Mouse (Mus musculus): Measurements from ENCODE around the gene Tcf19. TPM values are rescaled to one million over a fixed set of nuclear protein-coding genes. Genes with fewer than 3 reads are reported as not detected.

Gene Tcf19
- polyA plus RNA-seq, 1 experiment from 2014 or later: 15.5 TPM

DNA sequence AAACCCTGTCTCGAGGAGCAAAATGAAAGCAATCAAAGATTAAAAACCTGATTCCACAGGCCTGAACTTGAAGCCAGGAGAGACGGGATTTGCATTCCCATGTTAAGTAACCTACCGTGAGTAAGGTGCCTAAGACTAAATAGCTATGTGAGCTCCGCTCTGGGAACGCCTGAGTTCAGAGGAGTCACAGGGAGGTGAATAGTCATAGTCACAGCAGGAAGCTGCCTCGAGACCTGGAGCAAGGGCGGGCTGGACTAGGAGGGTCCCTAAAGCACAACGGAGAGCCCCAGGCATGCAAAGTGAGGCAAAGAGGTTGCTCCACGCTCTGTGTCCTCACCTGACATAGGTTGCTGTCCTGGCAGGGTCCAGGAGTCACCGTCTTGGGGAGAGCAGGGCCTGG lies 22.9 kb upstream of the Tcf19 start:
- ATAC-seq (ENCODE audit: low FRiP score, low TSS enrichment) (no peak), DNase-seq (no peak)
- Histone ChIP-seq H3K36me3 (ENCODE audit: control insufficient read depth, insufficient read depth, low read length) (no peaks in the 10 kb centered on the region), H3K4me3 (replicated peaks; ENCODE audit: low read depth, low read length) (no peak overlapping the region), H3K9me3 (ENCODE audit: control insufficient read depth, low read length) (no peaks in the 10 kb centered on the region), H3K4me2 (ENCODE audit: low read length) (no peak overlapping the region), H3K27ac (replicated peaks; ENCODE audit: low read depth, low read length) (no peak overlapping the region), H3K4me1 (ENCODE audit: control insufficient read depth, insufficient read depth, low read length) (0 out of 2 replicates have a peak, but pooled peaks cover 6% of the 10 kb centered on the region), H3K9ac (replicated peaks; ENCODE audit: low read length) (no peak overlapping the region), H3K27me3 (ENCODE audit: control insufficient read depth, insufficient read depth, low read length) (no peaks in the 10 kb centered on the region)
- WGBS: 54% methylated on average over 10 of the region's 10 CpGs

DNA sequence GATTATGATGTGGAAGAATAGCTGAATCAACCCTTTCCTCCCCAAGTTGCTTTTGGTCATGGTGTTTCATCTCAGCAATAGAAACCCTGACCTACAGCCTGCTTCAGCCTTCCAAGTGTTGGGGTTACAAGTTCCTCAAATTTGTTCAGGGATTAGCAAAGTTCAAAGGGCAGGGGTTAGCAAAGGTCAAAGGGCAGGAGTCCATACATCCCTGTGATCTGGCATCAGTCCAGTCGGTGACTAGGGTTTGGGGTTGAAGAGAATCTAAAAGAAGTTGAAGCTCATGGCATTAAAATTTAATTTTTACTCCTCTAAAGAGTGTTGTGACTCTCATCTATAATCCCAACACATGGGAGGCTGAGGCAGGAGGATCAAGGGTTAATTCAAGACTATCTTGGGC lies 21.9 kb upstream of the Tcf19 start:
- no peaks in the 10 kb centered on the region for H3K27me3 ChIP-seq (ENCODE audit: control insufficient read depth, insufficient read depth, low read length)
- 0 out of 2 replicates have a peak, but pooled peaks cover 6% of the 10 kb centered on the region for H3K4me1 ChIP-seq (ENCODE audit: control insufficient read depth, insufficient read depth, low read length)
- no peak overlapping the region for H3K4me2 ChIP-seq (ENCODE audit: low read length)
- H3K36me3 ChIP-seq (ENCODE audit: control insufficient read depth, insufficient read depth, low read length): no peaks in the 10 kb centered on the region
- WGBS: 76% methylated on average over 1 of the region's 1 CpGs
- no peak for ATAC-seq (ENCODE audit: low FRiP score, low TSS enrichment)
- H3K4me3 ChIP-seq (replicated peaks; ENCODE audit: low read depth, low read length): no peak overlapping the region
- no peak overlapping the region for H3K9ac ChIP-seq (replicated peaks; ENCODE audit: low read length)
- no peak for DNase-seq
- no peak overlapping the region for H3K27ac ChIP-seq (replicated peaks; ENCODE audit: low read depth, low read length)
- no peaks in the 10 kb centered on the region for H3K9me3 ChIP-seq (ENCODE audit: control insufficient read depth, low read length)

GRCm38 (mm10) chr17:35537421-35537820 lies 20.8 kb upstream of the Tcf19 start:
- no peaks in the 10 kb centered on the region for H3K9me3 ChIP-seq (ENCODE audit: control insufficient read depth, low read length)
- no peak overlapping the region for H3K4me3 ChIP-seq (replicated peaks; ENCODE audit: low read depth, low read length)
- no peaks in the 10 kb centered on the region for H3K4me1 ChIP-seq (ENCODE audit: control insufficient read depth, insufficient read depth, low read length)
- WGBS: 87% methylated on average over 4 of the region's 4 CpGs
- no peak overlapping the region for H3K9ac ChIP-seq (replicated peaks; ENCODE audit: low read length)
- no peak overlapping the region for H3K4me2 ChIP-seq (ENCODE audit: low read length)
- DNase-seq (no peak), ATAC-seq (ENCODE audit: low FRiP score, low TSS enrichment) (no peak)
- no peaks in the 10 kb centered on the region for H3K36me3 ChIP-seq (ENCODE audit: control insufficient read depth, insufficient read depth, low read length)
- no peaks in the 10 kb centered on the region for H3K27me3 ChIP-seq (ENCODE audit: control insufficient read depth, insufficient read depth, low read length)
- H3K27ac ChIP-seq (replicated peaks; ENCODE audit: low read depth, low read length): no peak overlapping the region

- no peaks in the 10 kb centered on the region for H3K36me3 ChIP-seq (ENCODE audit: control insufficient read depth, insufficient read depth, low read length)
- no peak overlapping the region for H3K4me2 ChIP-seq (ENCODE audit: low read length)
- ATAC-seq (ENCODE audit: low FRiP score, low TSS enrichment): 0 out of 2 replicates have a peak, but pooled peaks have one; percentile 34
- 12% methylated on average over 6 of the region's 6 CpGs for WGBS
- no peaks in the 10 kb centered on the region for H3K4me1 ChIP-seq (ENCODE audit: control insufficient read depth, insufficient read depth, low read length)
- H3K9ac ChIP-seq (replicated peaks; ENCODE audit: low read length): no peak overlapping the region
- no peak overlapping the region for H3K27ac ChIP-seq (replicated peaks; ENCODE audit: low read depth, low read length)
- DNase-seq: peak; percentile 92
- no peaks in the 10 kb centered on the region for H3K27me3 ChIP-seq (ENCODE audit: control insufficient read depth, insufficient read depth, low read length)
- no peak overlapping the region for H3K4me3 ChIP-seq (replicated peaks; ENCODE audit: low read depth, low read length)
- H3K9me3 ChIP-seq (ENCODE audit: control insufficient read depth, low read length): no peaks in the 10 kb centered on the region
Measured at GRCm38 (mm10) chr17:35534343-35534742, 17.7 kb upstream of the Tcf19 start.

DNA sequence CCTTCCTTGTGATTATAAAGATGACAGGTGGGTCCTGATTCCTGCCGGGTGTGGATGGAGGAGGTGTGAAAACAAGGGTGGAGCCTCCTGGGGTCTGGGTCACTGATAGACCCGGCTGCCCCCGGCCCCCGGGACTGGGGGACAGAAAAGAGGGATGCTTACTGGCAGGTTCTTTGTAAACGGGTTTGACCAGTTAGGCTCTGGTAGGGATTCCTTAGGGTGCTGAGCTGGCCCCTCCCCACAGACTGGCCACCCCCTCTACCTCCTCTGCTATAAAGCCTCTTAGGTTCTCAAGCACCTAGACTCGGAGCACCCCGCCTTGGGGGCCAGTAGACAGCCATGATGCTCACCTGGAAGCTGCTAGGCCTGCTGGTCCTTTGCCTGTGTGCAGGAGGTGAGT lies 16.3 kb upstream of the Tcf19 start, which contains the start of gene Psors1c2:
Gene Psors1c2, plus strand, starts transcription at position 301 of the 400 bp plus-strand sequence.
- no peaks in the 10 kb centered on the region for H3K27me3 ChIP-seq (ENCODE audit: control insufficient read depth, insufficient read depth, low read length)
- no peak within 1 kb of the TSS for H3K4me3 ChIP-seq (replicated peaks; ENCODE audit: low read depth, low read length)
- 57% methylated on average over 7 of the region's 7 CpGs for WGBS
- H3K27ac ChIP-seq (replicated peaks; ENCODE audit: low read depth, low read length): no peak within 1 kb of the TSS
- H3K36me3 ChIP-seq (ENCODE audit: control insufficient read depth, insufficient read depth, low read length): no peaks in the 10 kb centered on the region
- H3K9ac ChIP-seq (replicated peaks; ENCODE audit: low read length): no peak within 1 kb of the TSS
- no peaks in the 10 kb centered on the region for H3K4me1 ChIP-seq (ENCODE audit: control insufficient read depth, insufficient read depth, low read length)
- H3K4me2 ChIP-seq (ENCODE audit: low read length): no peak within 1 kb of the TSS
- no peaks in the 10 kb centered on the region for H3K9me3 ChIP-seq (ENCODE audit: control insufficient read depth, low read length)
- ATAC-seq (ENCODE audit: low FRiP score, low TSS enrichment) (no peak), DNase-seq (no peak)

DNA sequence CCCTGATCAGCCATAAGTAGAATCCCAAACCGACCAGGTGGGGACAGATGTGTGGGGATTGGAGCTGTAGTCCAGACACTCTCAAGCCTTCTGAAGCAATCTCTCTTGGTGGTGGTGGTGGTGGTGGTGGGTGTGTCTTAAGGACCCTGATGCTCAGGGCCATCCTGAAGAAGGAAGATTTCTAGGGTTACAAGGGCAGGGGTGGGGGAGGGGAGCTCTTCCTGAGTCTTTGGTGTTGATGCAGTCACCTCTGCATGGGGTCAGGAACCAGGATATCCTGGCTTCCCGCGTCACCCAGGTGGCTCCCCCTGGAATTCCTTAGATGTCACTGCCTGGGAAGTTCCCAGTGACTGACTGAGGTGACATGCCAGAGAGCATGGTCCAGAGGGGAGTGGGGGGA lies 15.7 kb upstream of the Tcf19 start:
- no peaks in the 10 kb centered on the region for H3K27me3 ChIP-seq (ENCODE audit: control insufficient read depth, insufficient read depth, low read length)
- H3K36me3 ChIP-seq (ENCODE audit: control insufficient read depth, insufficient read depth, low read length): no peaks in the 10 kb centered on the region
- H3K9ac ChIP-seq (replicated peaks; ENCODE audit: low read length): no peak overlapping the region
- no peaks in the 10 kb centered on the region for H3K9me3 ChIP-seq (ENCODE audit: control insufficient read depth, low read length)
- no peaks in the 10 kb centered on the region for H3K4me1 ChIP-seq (ENCODE audit: control insufficient read depth, insufficient read depth, low read length)
- DNase-seq (no peak), ATAC-seq (ENCODE audit: low FRiP score, low TSS enrichment) (no peak)
- 17% methylated on average over 3 of the region's 3 CpGs for WGBS
- no peak overlapping the region for H3K27ac ChIP-seq (replicated peaks; ENCODE audit: low read depth, low read length)
- no peak overlapping the region for H3K4me3 ChIP-seq (replicated peaks; ENCODE audit: low read depth, low read length)
- no peak overlapping the region for H3K4me2 ChIP-seq (ENCODE audit: low read length)

DNA sequence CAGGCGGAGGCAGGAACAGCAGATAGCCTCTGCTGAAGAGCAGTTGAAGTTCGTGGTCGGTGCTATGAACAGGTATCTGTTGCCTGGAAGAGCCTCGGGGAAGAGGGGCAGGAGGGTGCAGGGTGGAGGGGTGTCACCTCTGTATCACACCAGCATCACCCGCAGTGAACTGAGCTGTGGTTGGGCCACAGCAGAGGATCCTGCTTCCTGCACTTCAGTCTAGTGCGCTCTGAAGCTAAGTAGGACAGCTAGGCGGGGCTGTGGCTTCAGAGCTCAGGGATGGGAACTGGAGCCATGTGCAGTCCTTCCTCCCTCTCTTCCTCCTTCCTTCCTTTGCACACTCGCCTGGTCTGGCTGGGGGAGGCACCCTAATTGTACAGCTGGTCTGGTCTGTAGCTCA lies 10.0 kb upstream of the Tcf19 start:
- H3K4me3 ChIP-seq (replicated peaks; ENCODE audit: low read depth, low read length): no peak overlapping the region
- H3K9ac ChIP-seq (replicated peaks; ENCODE audit: low read length): no peak overlapping the region
- no peaks in the 10 kb centered on the region for H3K4me1 ChIP-seq (ENCODE audit: control insufficient read depth, insufficient read depth, low read length)
- H3K9me3 ChIP-seq (ENCODE audit: control insufficient read depth, low read length): no peaks in the 10 kb centered on the region
- no peaks in the 10 kb centered on the region for H3K27me3 ChIP-seq (ENCODE audit: control insufficient read depth, insufficient read depth, low read length)
- H3K4me2 ChIP-seq (ENCODE audit: low read length): no peak overlapping the region
- ATAC-seq (ENCODE audit: low FRiP score, low TSS enrichment) (no peak), DNase-seq (no peak)
- WGBS: 80% methylated on average over 8 of the region's 8 CpGs
- H3K27ac ChIP-seq (replicated peaks; ENCODE audit: low read depth, low read length): no peak overlapping the region
- 0 out of 2 replicates have a peak, but pooled peaks cover 7% of the 10 kb centered on the region for H3K36me3 ChIP-seq (ENCODE audit: control insufficient read depth, insufficient read depth, low read length)

DNA sequence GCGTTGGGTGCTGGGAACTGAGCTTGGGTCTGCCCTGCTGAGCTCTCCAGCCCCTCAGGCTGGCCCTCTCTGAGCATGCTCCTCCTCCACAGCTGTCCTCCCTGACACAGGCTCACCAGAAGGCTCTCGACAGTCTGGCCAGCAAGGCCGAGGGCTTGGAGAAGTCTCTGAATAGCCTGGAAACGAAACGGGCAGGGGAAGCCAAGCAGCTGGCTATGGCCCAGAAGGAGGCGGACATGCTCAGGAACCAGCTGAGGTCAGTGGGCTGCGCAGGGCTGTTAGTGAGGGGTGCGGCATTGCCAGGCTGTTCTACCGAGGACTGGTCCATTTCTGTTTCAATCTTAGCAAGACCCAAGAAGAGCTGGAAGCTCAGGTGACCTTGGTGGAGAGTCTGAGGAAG lies 7.7 kb upstream of the Tcf19 start:
- 82% methylated on average over 9 of the region's 9 CpGs for WGBS
- Histone ChIP-seq H3K36me3 (ENCODE audit: control insufficient read depth, insufficient read depth, low read length) (0 out of 2 replicates have a peak, but pooled peaks cover 7% of the 10 kb centered on the region), H3K27me3 (ENCODE audit: control insufficient read depth, insufficient read depth, low read length) (no peaks in the 10 kb centered on the region), H3K4me2 (ENCODE audit: low read length) (no peak overlapping the region), H3K27ac (replicated peaks; ENCODE audit: low read depth, low read length) (no peak overlapping the region), H3K9me3 (ENCODE audit: control insufficient read depth, low read length) (no peaks in the 10 kb centered on the region), H3K4me1 (ENCODE audit: control insufficient read depth, insufficient read depth, low read length) (no peaks in the 10 kb centered on the region), H3K9ac (replicated peaks; ENCODE audit: low read length) (no peak overlapping the region), H3K4me3 (replicated peaks; ENCODE audit: low read depth, low read length) (no peak overlapping the region)
- DNase-seq (no peak), ATAC-seq (ENCODE audit: low FRiP score, low TSS enrichment) (no peak)

DNA sequence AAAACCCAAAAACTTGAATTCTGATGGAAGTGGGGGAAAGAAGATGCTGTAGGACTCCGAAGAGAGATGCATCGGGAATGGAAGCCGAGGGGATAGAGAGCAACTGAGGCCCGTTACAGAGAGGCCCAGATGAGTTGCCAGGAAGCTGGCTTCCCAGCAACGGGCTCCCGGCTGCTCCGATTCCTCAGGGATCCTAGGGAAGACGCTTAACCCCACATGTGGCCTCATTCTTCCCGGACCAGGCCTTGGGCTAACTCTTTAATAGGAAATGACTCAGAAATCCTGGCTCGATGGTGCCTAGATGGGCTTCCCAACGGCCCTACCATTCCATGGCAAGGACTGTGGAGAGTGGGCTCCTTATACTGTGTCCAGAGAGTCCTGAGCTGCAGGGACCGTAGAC lies 902 bp upstream of the Tcf19 start:
- H3K4me3 ChIP-seq (replicated peaks; ENCODE audit: low read depth, low read length): peak overlapping the region; percentile 50
- H3K9me3 ChIP-seq (ENCODE audit: control insufficient read depth, low read length): no peaks in the 10 kb centered on the region
- H3K27ac ChIP-seq (replicated peaks; ENCODE audit: low read depth, low read length): no peak overlapping the region
- peaks cover 14% of the 10 kb centered on the region for H3K4me1 ChIP-seq (ENCODE audit: control insufficient read depth, insufficient read depth, low read length)
- peak overlapping the region; percentile 9; the same call in 1 of the 2 replicates for H3K9ac ChIP-seq (replicated peaks; ENCODE audit: low read length)
- ATAC-seq (ENCODE audit: low FRiP score, low TSS enrichment) (no peak), DNase-seq (no peak)
- H3K27me3 ChIP-seq (ENCODE audit: control insufficient read depth, insufficient read depth, low read length): no peaks in the 10 kb centered on the region; the same call in 1 of the 2 replicates
- H3K36me3 ChIP-seq (ENCODE audit: control insufficient read depth, insufficient read depth, low read length): no peaks in the 10 kb centered on the region
- WGBS: 9% methylated on average over 12 of the region's 12 CpGs
- H3K4me2 ChIP-seq (ENCODE audit: low read length): peak overlapping the region; percentile 75

All from midbrain, embryonic 14.5 days (tissue).